Mouse (Mus musculus) heart, embryonic 15.5 days (tissue): ENCODE measurements around the gene Drg2. TPM values are rescaled to one million over a fixed set of nuclear protein-coding genes. Genes with fewer than 3 reads are reported as not detected.
A peak's percentile ranks its signal among the peaks of the same experiment; 100 is the strongest.
"Not testable (repeated sequence)": the region's sequence is repeated elsewhere in the genome, so short reads cannot be mapped to it uniquely, and the experiment has no call there.

Experiments used
- ATAC-seq: fragments of 200-750 bp; cut with Nextera tagmentation; replicated peaks from 2 replicates; pipeline ENCODE4 v1.8.0; 2017; ENCODE audit warnings: low read depth, moderate TSS enrichment; ENCODE audit not compliant: insufficient number of reproducible peaks, insufficient read depth, low FRiP score
- H3K27ac ChIP-seq: fragments of 300-500 bp; sonication (generic); 2 replicates; pipeline ENCODE4 v1.5.1; 2015; ENCODE audit warnings: mild to moderate bottlenecking, inconsistent platforms
- H3K27me3 ChIP-seq: fragments of 300-500 bp; sonication (generic); 2 replicates; pipeline ENCODE4 v1.6.1; 2015; ENCODE audit warnings: inconsistent platforms
- H3K36me3 ChIP-seq: fragments of 300-500 bp; sonication (generic); 2 replicates; pipeline ENCODE4 v1.6.1; 2015; ENCODE audit warnings: mild to moderate bottlenecking, inconsistent platforms
- H3K4me1 ChIP-seq: fragments of 300-500 bp; sonication (generic); replicated peaks from 2 replicates; pipeline ENCODE4 v1.6.1; 2015; ENCODE audit warnings: inconsistent platforms
- H3K4me2 ChIP-seq: fragments of 300-500 bp; sonication (generic); 2 replicates; pipeline ENCODE4 v1.6.1; 2015; ENCODE audit warnings: inconsistent platforms, mild to moderate bottlenecking, moderate library complexity
- H3K4me3 ChIP-seq: fragments of 300-500 bp; sonication (generic); 2 replicates; pipeline ENCODE4 v1.5.1; 2015; ENCODE audit warnings: mild to moderate bottlenecking, inconsistent platforms
- H3K9ac ChIP-seq: fragments of 300-500 bp; sonication (generic); 2 replicates; pipeline ENCODE4 v1.6.1; 2015; ENCODE audit warnings: mild to moderate bottlenecking, inconsistent platforms
- H3K9me3 ChIP-seq: fragments of 300-500 bp; sonication (generic); replicated peaks from 2 replicates; pipeline ENCODE4 v1.6.1; 2016; ENCODE audit warnings: inconsistent platforms
- WGBS: fragments of 180-500 bp; shearing (Covaris S2); methylation state at CpG from one replicate; pipeline ENCODE4 v1.1.7; 2015; ENCODE audit warnings: mixed read lengths; 5-methylcytosine and 5-hydroxymethylcytosine counted together
- polyA plus RNA-seq: library from polyadenylated mRNA; unstranded; fragments of >200 nt; fragmentation: Nextera tagmentation; extraction: Ambion mirVana; gene quantifications from 2 replicates; pipeline ENCODE4 v1.2.1, GENCODE M21; 2015

Gene Drg2
- polyA plus RNA-seq, 1 experiment from 2014 or later, result 54.0 TPM

DNA sequence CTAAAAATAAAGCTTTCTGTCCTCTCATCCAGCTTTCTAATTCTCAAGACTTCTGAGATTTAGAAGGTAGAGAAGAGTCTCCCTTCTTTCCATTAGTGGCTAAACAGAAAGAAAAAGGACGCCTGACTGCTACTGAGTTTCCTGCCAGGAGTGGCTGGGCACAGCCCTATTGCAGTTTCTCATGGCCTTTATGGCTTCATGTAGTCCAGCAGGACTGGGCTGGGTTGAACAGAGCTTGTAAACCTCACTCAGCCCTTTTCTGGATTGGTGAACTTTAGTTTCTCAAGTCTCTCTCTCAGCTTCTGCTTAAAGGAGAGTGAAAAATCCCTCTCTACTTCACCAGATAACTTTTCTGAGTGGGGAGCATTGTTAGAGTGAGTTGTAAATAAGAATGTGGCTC, 28.0 kb upstream of the Drg2 start:
- Histone ChIP-seq H3K27me3 (no peaks in the 10 kb centered on the region), H3K4me2 (no peak overlapping the region), H3K4me3 (no peak overlapping the region), H3K36me3 (peaks cover 13% of the 10 kb centered on the region), H3K4me1 (no peaks in the 10 kb centered on the region), H3K27ac (no peak overlapping the region), H3K9me3 (no peaks in the 10 kb centered on the region), H3K9ac (no peak overlapping the region)
- 79% methylated on average over 1 of the region's 1 CpGs for WGBS
- no peak for ATAC-seq

DNA sequence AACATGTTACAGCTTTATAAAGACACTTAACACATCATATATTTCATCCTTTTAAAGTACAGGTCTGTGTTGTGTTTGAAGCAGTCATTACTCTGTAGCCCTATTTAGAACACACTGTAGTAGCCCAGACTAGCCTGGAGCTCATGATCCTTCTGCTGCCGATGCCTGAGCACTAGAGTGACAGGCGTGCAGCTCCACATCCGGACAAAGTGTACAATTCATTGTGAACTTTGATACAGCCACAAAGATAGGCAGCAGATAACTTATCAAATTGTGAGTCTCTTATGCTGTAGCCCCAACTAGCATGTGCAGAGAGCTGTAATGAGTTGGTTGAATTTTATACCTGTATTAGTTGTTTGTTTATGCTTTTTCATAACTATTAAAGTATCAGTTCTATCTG, 26.8 kb upstream of the Drg2 start:
- H3K4me3 ChIP-seq, result no peak overlapping the region
- no peaks in the 10 kb centered on the region for H3K9me3 ChIP-seq
- H3K4me1 ChIP-seq, result no peaks in the 10 kb centered on the region
- no peak overlapping the region for H3K27ac ChIP-seq
- 84% methylated on average over 3 of the region's 3 CpGs for WGBS
- peaks cover 25% of the 10 kb centered on the region for H3K36me3 ChIP-seq
- H3K27me3 ChIP-seq, result no peaks in the 10 kb centered on the region
- no peak overlapping the region for H3K4me2 ChIP-seq
- H3K9ac ChIP-seq, result no peak overlapping the region
- ATAC-seq, result no peak

DNA sequence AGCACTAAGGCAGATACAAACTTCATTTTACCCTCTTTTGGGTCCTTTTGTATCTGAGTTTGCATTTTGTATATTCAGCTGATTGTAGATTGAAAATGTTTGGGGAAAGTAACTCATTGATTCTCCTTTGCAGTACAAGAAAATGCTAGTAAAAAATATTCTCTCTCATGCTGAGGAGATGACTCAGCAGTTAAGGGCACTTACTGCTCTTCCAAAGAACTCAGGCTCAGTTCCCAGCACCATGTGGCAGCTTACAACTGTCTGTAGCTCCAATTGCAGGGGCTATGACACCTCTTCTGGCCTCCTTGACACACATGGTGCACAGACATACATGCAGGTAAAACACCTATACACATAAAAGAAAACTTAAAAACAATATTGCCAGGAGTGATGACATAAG, 20.9 kb upstream of the Drg2 start:
- Histone ChIP-seq H3K4me3 (no peak overlapping the region), H3K27ac (no peak overlapping the region), H3K36me3 (peaks cover 61% of the 10 kb centered on the region), H3K9me3 (no peaks in the 10 kb centered on the region), H3K4me2 (no peak overlapping the region), H3K27me3 (no peaks in the 10 kb centered on the region), H3K9ac (no peak overlapping the region), H3K4me1 (no peaks in the 10 kb centered on the region)
- ATAC-seq, result no peak

DNA sequence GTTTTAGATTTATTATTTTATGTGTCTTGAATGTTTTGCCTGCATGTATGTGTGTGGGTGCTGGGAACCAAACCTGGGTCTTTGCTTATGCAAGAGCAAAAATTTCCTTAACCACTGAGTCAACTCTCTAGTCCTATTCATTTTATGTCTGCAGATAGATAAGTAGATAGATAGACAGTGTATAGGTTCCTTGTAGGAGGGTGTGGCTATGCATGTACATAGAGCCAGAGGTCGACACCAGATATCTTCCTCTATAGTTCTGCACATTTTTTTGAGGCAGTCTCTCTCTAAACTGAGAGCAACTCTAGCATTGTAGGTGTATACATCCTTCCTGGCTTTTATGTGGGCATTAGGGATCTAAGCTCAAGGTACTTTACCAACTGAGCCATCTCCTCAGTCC, 19.3 kb upstream of the Drg2 start:
- no peaks in the 10 kb centered on the region for H3K27me3 ChIP-seq
- no peak for ATAC-seq

DNA sequence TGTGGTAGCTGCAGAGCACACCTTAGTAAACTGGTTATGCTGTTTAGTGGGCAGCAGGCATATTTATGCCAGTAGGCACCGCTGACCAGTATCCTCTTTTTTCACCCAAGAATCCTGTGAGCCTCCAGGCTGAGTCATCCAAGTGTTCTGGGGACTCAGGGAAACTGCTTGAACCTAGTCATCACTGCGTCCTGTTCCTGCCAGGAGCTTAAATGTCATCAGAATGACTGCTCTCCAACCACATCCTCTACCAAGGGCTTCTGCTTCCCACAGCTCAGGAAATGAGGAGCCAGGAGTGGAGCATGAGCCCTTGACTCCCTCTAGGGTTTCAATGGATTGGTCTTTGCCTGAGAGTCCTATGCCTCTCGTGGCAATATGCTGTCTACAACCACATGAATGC, 17.8 kb upstream of the Drg2 start:
- 84% methylated on average over 3 of the region's 3 CpGs for WGBS
- H3K9me3 ChIP-seq, result no peaks in the 10 kb centered on the region
- H3K4me3 ChIP-seq, result no peak overlapping the region
- no peak for ATAC-seq
- no peaks in the 10 kb centered on the region for H3K4me1 ChIP-seq
- peaks cover 64% of the 10 kb centered on the region for H3K36me3 ChIP-seq
- no peak overlapping the region for H3K4me2 ChIP-seq
- H3K9ac ChIP-seq, result no peak overlapping the region
- no peak overlapping the region for H3K27ac ChIP-seq
- no peaks in the 10 kb centered on the region for H3K27me3 ChIP-seq

More for the DNA sequence above, 19.3 kb upstream of the Drg2 start:
- Histone ChIP-seq H3K9me3 (no peaks in the 10 kb centered on the region), H3K27ac (no peak overlapping the region), H3K36me3 (peaks cover 64% of the 10 kb centered on the region), H3K4me1 (no peaks in the 10 kb centered on the region), H3K9ac (no peak overlapping the region), H3K4me2 (no peak overlapping the region), H3K4me3 (no peak overlapping the region)
- WGBS, result 81% methylated on average over 1 of the region's 1 CpGs

DNA sequence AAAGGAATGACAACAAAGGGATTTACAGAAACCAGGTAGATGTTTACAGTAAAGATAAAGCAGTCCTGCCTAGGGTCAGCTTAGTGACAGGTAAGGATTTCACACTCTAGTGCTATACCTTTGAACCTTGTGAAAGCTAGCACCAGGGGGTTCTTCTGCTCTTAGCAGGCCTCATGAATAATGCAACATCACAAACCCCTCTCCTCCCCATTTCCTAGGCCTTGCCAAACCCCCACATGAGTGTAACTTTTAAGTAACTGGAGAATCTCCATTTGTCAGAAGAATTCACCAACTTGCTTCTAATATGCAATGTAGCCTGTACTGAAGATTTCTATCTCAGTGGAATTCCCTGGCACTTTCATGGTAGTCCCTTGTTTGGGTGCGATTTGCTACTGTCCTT, 14.8 kb upstream of the Drg2 start:
- not testable (repeated sequence) for ATAC-seq, H3K9me3 ChIP-seq, H3K4me1 ChIP-seq, H3K4me2 ChIP-seq, H3K27me3 ChIP-seq, H3K27ac ChIP-seq, H3K9ac ChIP-seq, H3K4me3 ChIP-seq
- 28% methylated on average over 1 of the region's 1 CpGs for WGBS
- peaks cover 59% of the 10 kb centered on the region for H3K36me3 ChIP-seq

DNA sequence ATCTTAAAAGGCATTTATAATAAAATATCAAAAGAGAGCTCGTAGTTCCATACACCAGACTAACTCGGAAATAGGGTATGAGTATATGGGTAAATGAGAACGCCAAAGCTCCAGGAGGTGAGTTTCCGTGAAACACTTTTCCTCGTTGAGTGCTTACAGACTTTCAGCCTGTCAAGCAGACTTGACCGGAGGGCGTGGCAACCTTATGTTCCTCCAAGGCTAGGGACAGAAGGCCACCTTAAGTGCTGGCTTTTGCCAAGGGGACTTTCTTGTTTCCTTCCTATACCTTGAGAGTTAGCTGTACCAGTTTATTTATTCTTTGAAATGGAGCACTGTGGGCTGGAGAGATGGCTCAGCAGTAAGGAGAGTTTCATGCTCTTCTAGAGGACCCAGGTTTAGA, 14.2 kb upstream of the Drg2 start:
- WGBS, result 50% methylated on average over 7 of the region's 7 CpGs
- ATAC-seq, result no peak

DNA sequence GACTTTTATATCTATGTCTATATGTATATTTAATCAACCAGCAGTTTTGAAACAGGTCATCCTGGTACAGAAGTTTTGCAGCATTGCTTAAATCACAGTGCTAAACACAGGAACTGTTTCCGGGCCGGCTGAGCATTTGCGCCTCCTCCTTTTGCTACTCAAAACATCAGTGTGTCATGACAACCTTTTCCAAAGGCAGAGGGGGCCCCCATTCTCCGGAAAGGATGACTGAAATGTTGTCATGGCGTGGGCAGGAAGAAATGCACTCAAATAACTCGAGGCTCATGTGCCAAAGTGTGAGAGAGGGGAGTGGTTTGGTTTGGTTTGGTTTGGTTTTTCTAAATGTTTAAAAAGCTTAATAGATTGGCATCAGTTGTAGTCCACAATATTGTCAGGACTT, 11.5 kb upstream of the Drg2 start:
- Histone ChIP-seq H3K9ac (no peak overlapping the region), H3K27me3 (no peaks in the 10 kb centered on the region), H3K4me1 (no peaks in the 10 kb centered on the region), H3K36me3 (peaks cover 31% of the 10 kb centered on the region), H3K4me3 (no peak overlapping the region), H3K27ac (no peak overlapping the region), H3K4me2 (no peak overlapping the region), H3K9me3 (no peaks in the 10 kb centered on the region)
- no peak for ATAC-seq
- 83% methylated on average over 6 of the region's 6 CpGs for WGBS

More for the DNA sequence above, 14.2 kb upstream of the Drg2 start:
- H3K4me3 ChIP-seq, result no peak overlapping the region
- no peak overlapping the region for H3K27ac ChIP-seq
- no peaks in the 10 kb centered on the region for H3K4me1 ChIP-seq
- peaks cover 53% of the 10 kb centered on the region for H3K36me3 ChIP-seq
- no peak overlapping the region for H3K4me2 ChIP-seq
- H3K9ac ChIP-seq, result no peak overlapping the region
- no peaks in the 10 kb centered on the region for H3K9me3 ChIP-seq
- no peaks in the 10 kb centered on the region for H3K27me3 ChIP-seq

DNA sequence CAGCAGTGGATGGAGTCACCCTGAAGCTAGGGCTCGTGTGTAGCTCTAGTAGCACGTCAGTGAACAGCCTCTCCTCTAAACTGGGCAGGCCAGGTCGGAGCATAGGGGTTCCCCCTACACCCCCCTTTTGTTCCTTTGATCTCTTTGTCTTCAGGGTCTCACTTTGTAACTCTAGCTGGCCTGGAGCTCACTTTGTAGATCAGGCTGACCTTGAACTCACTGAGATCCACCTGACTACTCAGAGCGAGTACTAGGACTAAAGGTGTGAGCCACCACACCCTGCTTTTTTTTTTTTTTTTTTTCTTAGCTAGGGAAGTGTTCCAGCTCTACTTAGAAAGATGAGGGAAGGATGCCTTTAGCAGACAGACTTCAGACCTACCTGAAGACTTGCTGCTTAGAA, 10.4 kb upstream of the Drg2 start:
- Histone ChIP-seq H3K9ac (no peak overlapping the region), H3K27me3 (no peaks in the 10 kb centered on the region), H3K4me3 (no peak overlapping the region), H3K27ac (no peak overlapping the region), H3K4me1 (no peaks in the 10 kb centered on the region), H3K36me3 (peaks cover 27% of the 10 kb centered on the region), H3K9me3 (no peaks in the 10 kb centered on the region), H3K4me2 (no peak overlapping the region)
- no peak for ATAC-seq
- WGBS, result 80% methylated on average over 4 of the region's 4 CpGs

DNA sequence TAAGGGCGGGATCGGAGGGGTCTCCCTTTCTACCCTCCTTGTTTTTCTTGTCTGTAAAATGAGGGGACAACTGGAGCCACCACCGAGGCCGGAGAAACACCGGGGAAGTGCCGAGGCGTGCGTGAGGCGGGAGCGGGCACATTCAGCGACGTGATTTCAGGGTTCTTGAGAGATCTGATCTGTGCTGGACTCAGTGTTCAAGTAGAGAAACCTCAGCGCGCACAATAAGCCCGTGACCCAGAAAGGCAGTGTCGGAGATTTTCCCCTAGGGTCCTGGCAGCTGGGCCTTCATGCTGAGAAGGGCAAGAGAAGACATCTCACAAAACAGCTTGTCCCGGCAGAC, 325 bp downstream of the Drg2 start:
- Histone ChIP-seq H3K36me3 (peaks cover 26% of the 10 kb centered on the region), H3K4me2 (peak overlapping the region; percentile 80), H3K27ac (peak overlapping the region; percentile 72), H3K9ac (peak overlapping the region; percentile 80), H3K4me1 (peaks cover 11% of the 10 kb centered on the region), H3K4me3 (peak overlapping the region; percentile 83), H3K27me3 (0 out of 2 replicates have a peak, but pooled peaks cover 4% of the 10 kb centered on the region), H3K9me3 (no peaks in the 10 kb centered on the region)
- ATAC-seq, result no peak
- under 1% methylated on average over 17 of the region's 17 CpGs for WGBS

DNA sequence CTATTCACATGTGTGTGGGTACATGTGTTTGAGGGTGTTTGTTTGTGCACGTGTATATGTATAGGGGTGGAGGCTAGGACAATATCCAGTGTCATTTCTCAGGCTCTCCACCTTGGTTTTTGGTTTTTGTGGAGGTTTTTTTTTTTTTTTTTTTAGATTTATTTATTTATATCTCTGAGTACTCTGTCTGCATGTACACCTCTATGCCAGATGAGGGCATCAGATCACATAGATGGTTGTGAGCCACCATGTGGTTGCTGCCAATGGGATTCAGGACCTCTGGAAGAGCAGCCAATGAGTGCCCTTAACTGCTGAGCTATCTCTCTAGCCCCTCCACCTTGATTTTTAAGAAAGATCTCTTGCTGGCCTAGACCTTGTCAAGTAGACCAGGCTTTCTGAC, 3.6 kb downstream of the Drg2 start:
- H3K36me3 ChIP-seq, result peaks cover 56% of the 10 kb centered on the region
- no peak overlapping the region for H3K9ac ChIP-seq
- no peaks in the 10 kb centered on the region for H3K27me3 ChIP-seq
- ATAC-seq, result no peak
- no peaks in the 10 kb centered on the region for H3K9me3 ChIP-seq
- peaks cover 11% of the 10 kb centered on the region for H3K4me1 ChIP-seq
- H3K4me2 ChIP-seq, result no peak overlapping the region
- WGBS, result 93% methylated on average over 1 of the region's 1 CpGs
- H3K27ac ChIP-seq, result no peak overlapping the region
- H3K4me3 ChIP-seq, result no peak overlapping the region

DNA sequence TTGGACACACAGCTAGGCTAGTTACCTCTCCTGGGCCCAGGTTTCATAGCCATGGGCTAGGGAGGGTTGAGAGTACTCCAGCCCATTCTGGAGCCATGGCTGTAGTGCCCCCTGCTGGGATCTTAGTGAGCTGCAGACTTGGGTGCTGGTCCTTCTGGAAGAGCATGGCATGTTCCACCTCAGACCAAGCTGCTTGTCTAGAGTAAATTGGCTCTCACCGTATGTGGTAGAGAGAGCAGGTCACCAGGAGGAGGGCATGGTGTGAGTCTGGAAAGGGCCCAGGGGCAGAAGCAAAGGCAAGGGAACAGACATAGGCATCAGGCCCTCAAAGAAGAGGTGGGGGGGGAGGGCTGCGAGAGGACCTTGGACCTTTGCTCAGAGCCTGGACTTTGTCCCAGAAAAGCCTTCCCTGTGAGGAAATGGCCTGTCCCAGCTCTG, 11.6 kb downstream of the Drg2 start:
- ATAC-seq, result no peak
- Histone ChIP-seq H3K9ac (no peak overlapping the region), H3K4me1 (no peaks in the 10 kb centered on the region)

More for the DNA sequence above, 11.6 kb downstream of the Drg2 start:
- Histone ChIP-seq H3K36me3 (peaks cover 79% of the 10 kb centered on the region), H3K4me3 (no peak overlapping the region), H3K27me3 (no peaks in the 10 kb centered on the region), H3K9me3 (no peaks in the 10 kb centered on the region), H3K27ac (no peak overlapping the region), H3K4me2 (no peak overlapping the region)
- 87% methylated on average over 2 of the region's 2 CpGs for WGBS
